Mouse (Mus musculus): ENCODE results near the gene Gm38431.

DNA sequence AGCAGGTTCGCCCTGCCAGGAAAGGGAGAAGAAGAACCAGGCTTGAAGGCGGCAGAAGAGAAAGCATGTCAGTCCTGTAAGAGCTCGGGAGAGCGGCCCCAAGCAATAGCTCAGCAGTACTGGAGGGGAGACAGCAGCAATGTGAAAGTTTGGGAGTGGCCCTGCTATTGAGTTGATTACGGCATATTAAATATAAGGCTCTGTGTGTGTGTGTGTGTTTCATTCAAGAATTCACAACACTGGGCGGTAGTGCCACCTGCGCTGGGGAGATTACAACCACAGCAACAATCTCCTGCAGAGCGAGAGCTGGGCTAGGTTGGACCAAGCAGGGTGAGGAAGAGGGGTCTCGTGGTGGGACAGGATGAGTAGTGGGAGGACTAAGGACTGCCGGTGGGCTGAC is 40.2 kb downstream of the Gm38431 start:
- no peak for TF ChIP-seq ZC3H11A (IDR thresholded peaks at IDR 0.05; ENCODE audit: low read depth, low read length)
- TF ChIP-seq CTCF (conservative IDR thresholded peaks at IDR 0.05 in 1 of 2, IDR thresholded peaks at IDR 0.05 in 1 of 2; ENCODE audit: low read depth in 2 of 2, low read length in 2 of 2) = no peak
- TF ChIP-seq IRF4 (IDR thresholded peaks at IDR 0.05; ENCODE audit: low read depth, low read length) = no peak
- no peak for TF ChIP-seq POLR2AphosphoS2 (IDR thresholded peaks at IDR 0.05; ENCODE audit: low read depth, low read length)
- no peak for TF ChIP-seq E2F4 (IDR thresholded peaks at IDR 0.05; ENCODE audit: insufficient replicate concordance, low read depth, low read length)
- no peak for TF ChIP-seq EP300 (IDR thresholded peaks at IDR 0.05; ENCODE audit: low read length)
- no peak for TF ChIP-seq ZNF384 (IDR thresholded peaks at IDR 0.05; ENCODE audit: low read depth, low read length)
